ENCODE assay signal across 28 mouse cellular contexts in genomic region chr2:9614415-9614814, GRCm38 (mm10).
"Had no signal": no experiment of that assay in that cellular context is flagged by ENCODE, and none has a peak within 500 bp of the region (broad histone marks: within the 10 kb centered on the region; RNA-seq: fewer than 3 reads in every experiment).

No protein-coding gene starts in this region.

- H3K9ac ChIP-seq: limb, embryonic 12.5 days; limb, embryonic 13.5 days; limb, embryonic 15.5 days; liver, embryonic 12.5 days; liver, embryonic 13.5 days; liver, embryonic 14.5 days; liver, embryonic 15.5 days; liver, postnatal 0 days; lung, embryonic 14.5 days; lung, embryonic 15.5 days; midbrain, embryonic 12.5 days; midbrain, embryonic 13.5 days; midbrain, embryonic 15.5 days had no signal

- DNase-seq: left cerebral cortex, postnatal 4 days; liver; liver, embryonic 13.5 days; liver, postnatal 0 days; lung, adult 18-20 months; lung, adult 2 months; lung, embryonic 14.5 days; lung, postnatal 14 days; lung, postnatal 36 days; lung, postnatal 4 days; midbrain, embryonic 14.5 days had no signal

- H3K27ac ChIP-seq: limb, embryonic 10.5 days; limb, embryonic 12.5 days; limb, embryonic 13.5 days; limb, embryonic 15.5 days; liver, embryonic 12.5 days; liver, embryonic 13.5 days; liver, embryonic 14.5 days; liver, embryonic 15.5 days; lung, embryonic 15.5 days; macrophage; midbrain, embryonic 10.5 days; midbrain, embryonic 12.5 days; midbrain, embryonic 13.5 days; midbrain, embryonic 15.5 days had no signal

- H3K4me1 ChIP-seq: limb, embryonic 10.5 days; limb, embryonic 12.5 days; limb, embryonic 13.5 days; limb, embryonic 15.5 days; liver, embryonic 12.5 days; liver, embryonic 13.5 days; liver, embryonic 15.5 days; lung, embryonic 15.5 days; megakaryocyte, embryonic 14.5 days; midbrain, embryonic 10.5 days; midbrain, embryonic 12.5 days; midbrain, embryonic 13.5 days; midbrain, embryonic 15.5 days had no signal

- H3K9me3 ChIP-seq: limb, embryonic 10.5 days; limb, embryonic 12.5 days; limb, embryonic 13.5 days; limb, embryonic 15.5 days; liver, embryonic 12.5 days; liver, embryonic 13.5 days; liver, embryonic 15.5 days; lung, embryonic 15.5 days; megakaryocyte, embryonic 14.5 days; midbrain, embryonic 10.5 days; midbrain, embryonic 12.5 days; midbrain, embryonic 13.5 days; midbrain, embryonic 15.5 days had no signal

- H3K36me3 ChIP-seq: limb, embryonic 10.5 days; limb, embryonic 12.5 days; limb, embryonic 13.5 days; limb, embryonic 15.5 days; liver, embryonic 12.5 days; liver, embryonic 13.5 days; liver, embryonic 15.5 days; lung, embryonic 15.5 days; midbrain, embryonic 10.5 days; midbrain, embryonic 12.5 days; midbrain, embryonic 13.5 days; midbrain, embryonic 15.5 days had no signal

- H3K4me3 ChIP-seq: limb, embryonic 10.5 days; limb, embryonic 12.5 days; limb, embryonic 13.5 days; limb, embryonic 15.5 days; liver, embryonic 12.5 days; liver, embryonic 13.5 days; liver, embryonic 15.5 days; lung, embryonic 15.5 days; megakaryocyte, embryonic 14.5 days; midbrain, embryonic 10.5 days; midbrain, embryonic 12.5 days; midbrain, embryonic 13.5 days; midbrain, embryonic 15.5 days; myocyte had no signal

- H3K27me3 ChIP-seq: limb, embryonic 12.5 days; limb, embryonic 13.5 days; limb, embryonic 15.5 days; liver, embryonic 12.5 days; liver, embryonic 13.5 days; liver, embryonic 15.5 days; lung, embryonic 15.5 days; midbrain, embryonic 12.5 days; midbrain, embryonic 13.5 days; midbrain, embryonic 15.5 days had no signal

- H3K4me2 ChIP-seq: limb, embryonic 12.5 days; limb, embryonic 13.5 days; limb, embryonic 15.5 days; liver, embryonic 11.5 days; liver, embryonic 12.5 days; liver, embryonic 13.5 days; liver, embryonic 15.5 days; lung, embryonic 14.5 days; lung, embryonic 15.5 days; midbrain, embryonic 11.5 days; midbrain, embryonic 12.5 days; midbrain, embryonic 13.5 days; midbrain, embryonic 15.5 days had no signal
